Mouse (Mus musculus): ENCODE data around the gene Cyp2c69. TPM values are rescaled to one million over a fixed set of nuclear protein-coding genes. Genes with fewer than 3 reads are reported as not detected.
"Not testable (repeated sequence)": the region's sequence is repeated elsewhere in the genome, so short reads cannot be mapped to it uniquely, and the experiment has no call there.

Cyp2c69 gene
- polyA plus RNA-seq, 1 experiment from 2014 or later, result 0.08 TPM

- WGBS, result 81% methylated on average over 3 of the region's 3 CpGs
Observed at GRCm38 (mm10) chr19:39812714-39813113, 73.9 kb downstream of the Cyp2c69 start, which contains the start of gene Cyp2c40. TSS of gene Cyp2c40 (minus strand) at chr19:39812814.

More at GRCm38 (mm10) chr19:39812714-39813113, 73.9 kb downstream of the Cyp2c69 start, which contains the start of gene Cyp2c40:
- not testable (repeated sequence) for H3K4me3 ChIP-seq (ENCODE audit: low read depth, low read length); H3K9ac ChIP-seq (ENCODE audit: low read length); H3K27ac ChIP-seq (replicated peaks); H3K4me2 ChIP-seq (replicated peaks; ENCODE audit: low read depth); H3K36me3 ChIP-seq (ENCODE audit: control insufficient read depth, insufficient read depth, low read length); H3K27me3 ChIP-seq (ENCODE audit: control insufficient read depth, insufficient read depth, low read length); ATAC-seq (ENCODE audit: low FRiP score, low TSS enrichment); H3K9me3 ChIP-seq (ENCODE audit: control insufficient read depth, low read length); H3K4me1 ChIP-seq (replicated peaks; ENCODE audit: control insufficient read depth, insufficient read depth); DNase-seq (ENCODE audit: low spot score)

Other genes with a start within 250 kb of the Cyp2c69 start
- not detected in 2 replicates for gene Cyp2c67, start 237.7 kb downstream of the Cyp2c69 start, polyA plus RNA-seq (2015; fragmentation: Nextera tagmentation; extraction: Ambion mirVana)
- 3.3 and 3.6 TPM in 2 replicates for gene Cyp2c68, start 145.7 kb downstream of the Cyp2c69 start, polyA plus RNA-seq (2015; fragmentation: Nextera tagmentation; extraction: Ambion mirVana)
- gene Cyp2c40, start 74.0 kb downstream of the Cyp2c69 start, polyA plus RNA-seq (2015; fragmentation: Nextera tagmentation; extraction: Ambion mirVana), result 0.19 and 0.25 TPM in 2 replicates
- gene Cyp2c37, start 105.6 kb upstream of the Cyp2c69 start, polyA plus RNA-seq (2015; fragmentation: Nextera tagmentation; extraction: Ambion mirVana), result 0.13 TPM in 1 of 2 replicates, not detected in the other
- not detected in 2 replicates for gene Cyp2c54, start 187.0 kb upstream of the Cyp2c69 start, polyA plus RNA-seq (2015; fragmentation: Nextera tagmentation; extraction: Ambion mirVana)
- gene Cyp2c50, start 202.9 kb upstream of the Cyp2c69 start, polyA plus RNA-seq (2015; fragmentation: Nextera tagmentation; extraction: Ambion mirVana), result not detected in 2 replicates